Mouse (Mus musculus) intestine, postnatal 0 days (tissue): ENCODE data around the gene Otud6a. TPM values are rescaled to one million over a fixed set of nuclear protein-coding genes. Genes with fewer than 3 reads are reported as not detected.
"Not testable (repeated sequence)": the region's sequence is repeated elsewhere in the genome, so short reads cannot be mapped to it uniquely, and the experiment has no call there.

Experiments
- ATAC-seq: fragments of 200-750 bp; cut with Nextera tagmentation; 2 replicates; pipeline ENCODE4 v1.8.0; 2017; ENCODE audit warnings: mild to moderate bottlenecking, moderate TSS enrichment, moderate library complexity
- H3K27ac ChIP-seq: fragments of 300-500 bp; sonication (generic); 2 replicates; pipeline ENCODE4 v1.5.1; 2014; ENCODE audit warnings: mild to moderate bottlenecking, low read depth, low read length, moderate library complexity
- H3K27me3 ChIP-seq: fragments of 300-500 bp; sonication (generic); replicated peaks from 2 replicates; pipeline ENCODE4 v1.6.1; 2014; ENCODE audit warnings: low read length, mixed read lengths; ENCODE audit not compliant: control insufficient read depth, insufficient read depth
- H3K36me3 ChIP-seq: fragments of 300-500 bp; sonication (generic); 2 replicates; pipeline ENCODE4 v1.6.1; 2014; ENCODE audit warnings: mild to moderate bottlenecking, moderate library complexity; ENCODE audit not compliant: control insufficient read depth, insufficient read depth
- H3K4me1 ChIP-seq: fragments of 300-500 bp; sonication (generic); replicated peaks from 2 replicates; pipeline ENCODE4 v1.6.1; 2014; ENCODE audit warnings: antibody characterized with exemption, low read length, mixed read lengths; ENCODE audit not compliant: control insufficient read depth, insufficient read depth
- H3K4me2 ChIP-seq: fragments of 300-500 bp; sonication (generic); replicated peaks from 2 replicates; pipeline ENCODE4 v1.6.1; 2014; ENCODE audit warnings: low read depth, mild to moderate bottlenecking, moderate library complexity
- H3K4me3 ChIP-seq: fragments of 300-500 bp; sonication (generic); 2 replicates; pipeline ENCODE4 v1.5.1; 2014; ENCODE audit warnings: low read depth, low read length
- H3K9ac ChIP-seq: fragments of 300-500 bp; sonication (generic); 2 replicates; pipeline ENCODE4 v1.6.1; 2014; ENCODE audit warnings: mild to moderate bottlenecking, low read depth, low read length
- H3K9me3 ChIP-seq: fragments of 300-500 bp; sonication (generic); 2 replicates; pipeline ENCODE4 v1.6.1; 2016; ENCODE audit warnings: mixed run types; ENCODE audit not compliant: control insufficient read depth
- CTCF ChIP-seq: sonication (generic); IDR thresholded peaks from 2 replicates; pipeline ENCODE4 v1.5.1; 2016; ENCODE audit warnings: low read depth, mild to moderate bottlenecking, control low read depth, antibody characterized with exemption, moderate library complexity
- WGBS: fragments of 180-500 bp; shearing (Covaris S2); extraction: QIAGEN DNeasy Blood & Tissue Kit; methylation state at CpG from one replicate; pipeline ENCODE4 v1.1.7; 2014; 5-methylcytosine and 5-hydroxymethylcytosine counted together
- polyA plus RNA-seq: library from polyadenylated mRNA; unstranded; fragments of >200 nt; fragmentation: Nextera tagmentation; extraction: Ambion mirVana; gene quantifications from 2 replicates; pipeline ENCODE4 v1.2.1, GENCODE M21; 2015

Otud6a gene
- polyA plus RNA-seq, 1 experiment from 2014 or later: not detected

GRCm38 (mm10) chrX:100409245-100409644, 19.6 kb upstream of the Otud6a start:
- Histone ChIP-seq H3K27me3 (no peaks in the 10 kb centered on the region), H3K4me3 (no peak overlapping the region), H3K4me2 (no peak overlapping the region), H3K9ac (no peak overlapping the region), H3K36me3 (no peaks in the 10 kb centered on the region), H3K27ac (no peak overlapping the region), H3K4me1 (no peaks in the 10 kb centered on the region), H3K9me3 (no peaks in the 10 kb centered on the region)
- no peak for ATAC-seq
- no peak for TF ChIP-seq CTCF
- WGBS: 50% methylated on average over 1 of the region's 1 CpGs

DNA sequence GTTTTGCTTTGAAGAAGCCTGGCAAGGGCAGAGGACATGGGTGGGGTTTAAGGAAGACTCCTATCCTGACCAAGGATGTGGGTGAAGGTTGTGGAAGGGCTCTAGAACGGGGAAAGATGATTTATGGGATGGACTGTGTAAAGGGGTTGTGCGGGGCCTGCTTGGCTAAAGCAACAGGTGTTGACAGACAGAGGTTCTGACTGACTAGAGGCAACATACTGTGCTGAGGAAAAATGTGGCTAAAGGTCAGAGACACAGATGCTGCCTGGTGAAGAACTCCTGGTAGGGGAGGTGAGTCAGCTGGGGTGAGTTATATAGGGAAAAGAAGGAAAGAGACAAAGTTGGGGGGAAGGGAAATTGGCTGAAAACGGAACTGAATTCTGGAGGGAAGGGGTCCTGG, 3.5 kb downstream of the Otud6a start:
- no peak for ATAC-seq
- Histone ChIP-seq H3K27me3 (no peaks in the 10 kb centered on the region), H3K36me3 (no peaks in the 10 kb centered on the region), H3K27ac (no peak overlapping the region), H3K9me3 (no peaks in the 10 kb centered on the region), H3K4me2 (no peak overlapping the region), H3K9ac (no peak overlapping the region), H3K4me1 (no peaks in the 10 kb centered on the region), H3K4me3 (no peak overlapping the region)
- no peak for TF ChIP-seq CTCF
- 50% methylated on average over 3 of the region's 3 CpGs for WGBS

DNA sequence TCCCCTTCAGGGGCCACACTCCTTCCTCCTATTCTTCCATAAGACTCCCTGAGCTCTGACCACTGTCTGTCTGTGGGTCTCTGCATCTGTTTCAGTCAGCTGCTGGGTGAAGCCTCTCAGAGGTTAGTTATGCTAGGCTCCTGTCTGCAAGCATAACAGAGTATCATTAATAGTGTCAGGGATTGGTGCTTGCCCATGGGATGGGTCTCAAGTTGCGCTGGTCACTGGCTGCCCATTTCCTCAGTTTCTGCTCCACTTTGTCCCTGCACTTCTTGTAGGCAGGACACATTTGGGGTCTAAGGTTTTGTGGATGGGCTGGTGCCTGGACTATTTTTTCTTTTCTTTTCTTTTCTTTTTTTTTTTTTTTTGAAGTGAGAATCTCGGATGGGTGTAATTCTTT, 13.8 kb downstream of the Otud6a start, which contains the start of gene Awat2:
Gene Awat2 (minus strand): TSS at position 101 of the 400 bp plus-strand sequence.
- not testable (repeated sequence) for H3K9ac ChIP-seq, H3K9me3 ChIP-seq, H3K4me2 ChIP-seq, ATAC-seq, H3K36me3 ChIP-seq, H3K27ac ChIP-seq, H3K4me1 ChIP-seq, H3K4me3 ChIP-seq, H3K27me3 ChIP-seq
- WGBS: 100% methylated on average over 2 of the region's 2 CpGs

DNA sequence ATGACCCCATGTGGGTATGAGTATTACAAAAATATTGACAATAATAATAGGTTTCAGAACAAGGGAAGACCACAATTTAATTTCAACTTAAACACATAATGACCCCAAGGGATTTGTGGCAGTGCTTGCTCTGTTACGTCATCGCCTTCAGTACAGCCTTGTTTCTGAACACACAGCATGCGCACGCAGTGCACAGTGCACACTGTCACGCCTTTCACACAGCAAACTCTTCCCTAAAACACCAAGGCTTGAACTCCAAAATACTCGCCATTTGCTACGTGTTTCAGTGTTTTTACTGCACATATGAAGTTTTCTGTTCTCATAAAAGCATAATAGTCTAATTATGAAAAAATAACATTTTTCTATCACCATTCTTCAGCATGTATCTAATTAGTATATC, 14.7 kb downstream of the Otud6a start:
- WGBS: 88% methylated on average over 7 of the region's 7 CpGs
- H3K27ac ChIP-seq: no peak overlapping the region
- ATAC-seq: no peak

GRCm38 (mm10) chrX:100468047-100468446, 39.2 kb downstream of the Otud6a start:
- no peak overlapping the region for H3K4me3 ChIP-seq
- no peak overlapping the region for H3K9ac ChIP-seq
- H3K4me1 ChIP-seq: no peaks in the 10 kb centered on the region
- 65% methylated on average over 4 of the region's 4 CpGs for WGBS
- H3K4me2 ChIP-seq: no peak overlapping the region
- no peaks in the 10 kb centered on the region for H3K9me3 ChIP-seq
- ATAC-seq: no peak
- no peak for TF ChIP-seq CTCF
- no peak overlapping the region for H3K27ac ChIP-seq
- H3K27me3 ChIP-seq: no peaks in the 10 kb centered on the region
- H3K36me3 ChIP-seq: no peaks in the 10 kb centered on the region

More for the DNA sequence above, 14.7 kb downstream of the Otud6a start:
- Histone ChIP-seq H3K4me3 (no peak overlapping the region), H3K27me3 (no peaks in the 10 kb centered on the region), H3K36me3 (no peaks in the 10 kb centered on the region), H3K4me1 (no peaks in the 10 kb centered on the region), H3K9me3 (no peaks in the 10 kb centered on the region), H3K9ac (no peak overlapping the region), H3K4me2 (no peak overlapping the region)
- no peak for TF ChIP-seq CTCF

DNA sequence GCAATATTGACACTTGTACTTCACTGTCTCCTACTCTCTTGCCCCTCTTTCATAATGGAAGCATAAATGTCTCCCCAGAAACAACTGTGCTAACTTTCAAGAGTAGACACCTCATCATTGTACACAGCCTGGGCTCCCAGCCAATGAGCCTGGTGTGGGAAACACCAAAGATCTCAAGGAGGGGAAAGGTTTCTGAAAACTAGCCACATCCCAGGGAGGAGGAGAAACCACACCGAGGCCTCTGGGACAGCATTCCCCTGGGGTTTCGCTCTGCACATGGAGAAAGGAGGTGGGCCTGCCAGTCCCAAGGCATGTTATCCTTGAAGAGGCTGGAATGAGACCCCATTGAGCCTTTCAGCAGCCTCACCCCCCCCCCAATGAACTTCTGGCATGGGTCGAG, 41.3 kb downstream of the Otud6a start:
- Histone ChIP-seq H3K9ac (no peak overlapping the region), H3K9me3 (no peaks in the 10 kb centered on the region), H3K4me2 (no peak overlapping the region), H3K4me1 (no peaks in the 10 kb centered on the region), H3K27ac (no peak overlapping the region), H3K27me3 (no peaks in the 10 kb centered on the region), H3K36me3 (no peaks in the 10 kb centered on the region), H3K4me3 (no peak overlapping the region)
- TF ChIP-seq CTCF: no peak
- 87% methylated on average over 3 of the region's 3 CpGs for WGBS
- no peak for ATAC-seq

DNA sequence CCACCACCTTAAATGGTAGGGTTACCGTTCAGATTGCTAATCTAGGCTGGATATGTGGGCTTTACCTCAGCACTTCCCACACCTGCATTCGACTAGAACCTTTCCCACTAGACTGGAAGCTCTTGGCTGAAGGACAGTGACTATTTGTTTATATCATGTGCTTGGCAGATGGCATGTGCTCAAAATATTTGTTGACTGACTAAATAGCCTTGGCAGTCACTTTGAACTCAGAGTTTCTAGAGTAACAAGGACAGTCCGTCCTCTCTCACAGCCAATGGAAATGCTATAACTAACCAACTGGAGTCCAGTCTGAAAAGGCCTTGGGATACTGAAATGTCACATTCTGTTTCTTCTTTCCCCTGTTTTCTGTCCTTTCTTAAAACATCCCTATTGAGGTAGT, 42.7 kb downstream of the Otud6a start:
- no peak overlapping the region for H3K4me2 ChIP-seq
- H3K9me3 ChIP-seq: no peaks in the 10 kb centered on the region
- 79% methylated on average over 3 of the region's 3 CpGs for WGBS
- no peak for ATAC-seq
- H3K36me3 ChIP-seq: no peaks in the 10 kb centered on the region
- no peak overlapping the region for H3K4me3 ChIP-seq
- no peak for TF ChIP-seq CTCF
- H3K9ac ChIP-seq: no peak overlapping the region
- no peaks in the 10 kb centered on the region for H3K4me1 ChIP-seq
- H3K27me3 ChIP-seq: no peaks in the 10 kb centered on the region
- H3K27ac ChIP-seq: no peak overlapping the region
